Mouse (Mus musculus) stomach, postnatal 0 days (tissue): ENCODE results near the gene Tex38. TPM values are rescaled to one million over a fixed set of nuclear protein-coding genes. Genes with fewer than 3 reads are reported as not detected.
A peak's percentile ranks its signal among the peaks of the same experiment; 100 is the strongest.

Experiments used
- ATAC-seq: fragments of 200-750 bp; cut with Nextera tagmentation; 2 replicates; pipeline ENCODE4 v1.8.0; 2017; ENCODE audit not compliant: low FRiP score, low TSS enrichment
- DNase-seq: peaks from one replicate; pipeline ENCODE4 v3.0.0-alpha.2; 2016; ENCODE audit warnings: low spot score
- H3K27ac ChIP-seq: fragments of 300-500 bp; sonication (generic); replicated peaks from 2 replicates; pipeline ENCODE4 v1.5.1; 2014; ENCODE audit warnings: mild to moderate bottlenecking, control low read depth
- H3K27me3 ChIP-seq: fragments of 300-500 bp; sonication (generic); 2 replicates; pipeline ENCODE4 v1.6.1; 2014; ENCODE audit warnings: low read length; ENCODE audit not compliant: control insufficient read depth, insufficient read depth
- H3K36me3 ChIP-seq: fragments of 300-500 bp; sonication (generic); 2 replicates; pipeline ENCODE4 v1.6.1; 2014; ENCODE audit warnings: low read length, mixed read lengths; ENCODE audit not compliant: control insufficient read depth, insufficient read depth
- H3K4me1 ChIP-seq: fragments of 300-500 bp; sonication (generic); replicated peaks from 2 replicates; pipeline ENCODE4 v1.6.1; 2014; ENCODE audit warnings: antibody characterized with exemption; ENCODE audit not compliant: control insufficient read depth, insufficient read depth
- H3K4me2 ChIP-seq: fragments of 300-500 bp; sonication (generic); replicated peaks from 2 replicates; pipeline ENCODE4 v1.6.1; 2014; ENCODE audit warnings: low read depth, mild to moderate bottlenecking, control low read depth, moderate library complexity
- H3K4me3 ChIP-seq: fragments of 300-500 bp; sonication (generic); 2 replicates; pipeline ENCODE4 v1.5.1; 2014; ENCODE audit warnings: low read depth, low read length, control low read depth
- H3K9ac ChIP-seq: fragments of 300-500 bp; sonication (generic); 2 replicates; pipeline ENCODE4 v1.6.1; 2014; ENCODE audit warnings: mild to moderate bottlenecking, low read length, control low read depth, mixed read lengths
- H3K9me3 ChIP-seq: fragments of 300-500 bp; sonication (generic); 2 replicates; pipeline ENCODE4 v1.6.1; 2016; ENCODE audit warnings: low read length; ENCODE audit not compliant: control insufficient read depth
- CTCF ChIP-seq: IDR thresholded peaks from 2 replicates; pipeline ENCODE4 v1.5.1; 2016; ENCODE audit warnings: antibody characterized with exemption, low read depth, mild to moderate bottlenecking, moderate library complexity
- EP300 ChIP-seq: optimal IDR thresholded peaks from 2 replicates; pipeline ENCODE3; 2016; ENCODE audit warnings: antibody characterized with exemption
- WGBS: fragments of 180-500 bp; shearing (Covaris S2); extraction: QIAGEN DNeasy Blood & Tissue Kit; methylation state at CpG from one replicate; pipeline ENCODE4 v1.1.7; 2014; 5-methylcytosine and 5-hydroxymethylcytosine counted together
- polyA plus RNA-seq: library from polyadenylated mRNA; unstranded; fragments of >200 nt; fragmentation: Nextera tagmentation; extraction: Ambion mirVana; gene quantifications from 2 replicates; pipeline ENCODE4 v1.2.1, GENCODE M21; 2015

The Tex38 gene
- polyA plus RNA-seq, 1 experiment from 2014 or later = 0.21 TPM

DNA sequence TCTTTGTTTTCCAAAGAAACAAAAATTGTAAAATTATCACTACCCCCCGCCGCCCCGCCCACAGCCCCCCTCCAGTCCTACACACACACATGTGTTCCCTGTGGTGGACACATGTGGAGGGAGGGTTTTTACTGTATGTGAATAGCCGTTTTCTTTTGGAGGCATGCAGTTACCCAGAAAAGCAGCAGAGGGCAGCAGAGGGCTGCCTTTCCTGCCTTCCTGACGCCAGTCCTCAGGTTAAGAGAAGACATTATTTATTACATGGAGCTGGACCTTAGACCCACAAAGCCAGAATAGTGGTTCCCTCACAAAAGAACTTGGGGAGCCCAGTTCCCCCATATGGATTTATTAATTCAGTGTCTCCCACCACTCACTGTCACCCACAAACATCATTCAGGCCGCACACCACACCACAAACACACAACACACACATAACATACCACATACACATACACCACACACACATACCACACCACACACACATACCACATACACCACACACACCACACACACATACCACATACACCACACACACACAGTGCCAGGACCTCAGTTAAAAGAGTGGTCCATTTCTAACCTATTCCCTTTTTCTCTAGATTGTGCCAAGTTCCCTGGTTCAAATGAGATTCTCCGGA is 49.1 kb downstream of the Tex38 start:
- no peaks in the 10 kb centered on the region for H3K4me1 ChIP-seq
- WGBS = 20% methylated on average over 7 of the region's 7 CpGs
- H3K27me3 ChIP-seq = no peaks in the 10 kb centered on the region
- no peak overlapping the region for H3K9ac ChIP-seq
- H3K4me2 ChIP-seq = no peak overlapping the region
- no peak overlapping the region for H3K4me3 ChIP-seq
- peak; percentile 81 for DNase-seq
- H3K9me3 ChIP-seq = no peaks in the 10 kb centered on the region
- H3K27ac ChIP-seq = no peak overlapping the region
- TF ChIP-seq EP300 (no peak), CTCF (peak; percentile 91)
- H3K36me3 ChIP-seq = no peaks in the 10 kb centered on the region
- ATAC-seq = peak; percentile 66

Other genes starting within 250 kb of the Tex38 start
- gene Cyp4a31, start 217.4 kb downstream of the Tex38 start, polyA plus RNA-seq = 0.08 and 0.21 TPM in 2 replicates
- gene Cyp4a32, start 180.0 kb downstream of the Tex38 start, polyA plus RNA-seq = 0.08 and 0.21 TPM in 2 replicates
- gene Cyp4b1, start 133.3 kb downstream of the Tex38 start, polyA plus RNA-seq = 1.2 and 1.4 TPM in 2 replicates
- 16.3 and 17.0 TPM in 2 replicates for gene Efcab14, start 43.3 kb downstream of the Tex38 start, polyA plus RNA-seq
- gene Atpaf1, start 3.8 kb upstream of the Tex38 start, polyA plus RNA-seq = 30.4 and 30.6 TPM in 2 replicates
- gene Mob3c, start 47.1 kb upstream of the Tex38 start, polyA plus RNA-seq = 7.5 and 8.1 TPM in 2 replicates
- 11.6 and 15.1 TPM in 2 replicates for gene Mknk1, start 58.2 kb upstream of the Tex38 start, polyA plus RNA-seq
- gene Kncn, start 103.4 kb upstream of the Tex38 start, polyA plus RNA-seq = not detected in 2 replicates
- gene 6430628N08Rik, start 109.6 kb upstream of the Tex38 start, polyA plus RNA-seq = not detected in 2 replicates
- gene Dmbx1, start 158.9 kb upstream of the Tex38 start, polyA plus RNA-seq = 0.02 TPM in 1 of 2 replicates, not detected in the other
- 7.7 and 8.3 TPM in 2 replicates for gene Faah, start 236.9 kb upstream of the Tex38 start, polyA plus RNA-seq